Mouse (Mus musculus): Measurements from ENCODE around the gene Ano2. TPM values are rescaled to one million over a fixed set of nuclear protein-coding genes. Genes with fewer than 3 reads are reported as not detected.

The Ano2 gene
- polyA plus RNA-seq, 1 experiment from 2014 or later = 0.83 TPM

- Histone ChIP-seq H3K9ac (replicated peaks) (no peak overlapping the region), H3K4me2 (no peak overlapping the region)
- WGBS = 56% methylated on average over 11 of the region's 11 CpGs
Measured at GRCm38 (mm10) chr6:125680613-125681012, 9.6 kb upstream of the Ano2 start.

GRCm38 (mm10) chr6:125685420-125685819, 4.8 kb upstream of the Ano2 start:
- no peaks in the 10 kb centered on the region for H3K9me3 ChIP-seq (replicated peaks)
- H3K27me3 ChIP-seq (replicated peaks) = 0 out of 2 replicates have a peak, but pooled peaks cover 3% of the 10 kb centered on the region
- no peak overlapping the region for H3K4me2 ChIP-seq
- no peak overlapping the region for H3K4me3 ChIP-seq (replicated peaks)
- no peak for ATAC-seq (ENCODE audit: low FRiP score)
- H3K27ac ChIP-seq (replicated peaks) = no peak overlapping the region
- H3K9ac ChIP-seq (replicated peaks) = no peak overlapping the region
- H3K36me3 ChIP-seq = no peaks in the 10 kb centered on the region
- H3K4me1 ChIP-seq = peaks cover 10% of the 10 kb centered on the region

More at GRCm38 (mm10) chr6:125680613-125681012, 9.6 kb upstream of the Ano2 start:
- H3K4me3 ChIP-seq (replicated peaks) = no peak overlapping the region
- H3K27me3 ChIP-seq (replicated peaks) = no peaks in the 10 kb centered on the region
- H3K9me3 ChIP-seq (replicated peaks) = no peaks in the 10 kb centered on the region
- no peak overlapping the region for H3K27ac ChIP-seq (replicated peaks)
- no peaks in the 10 kb centered on the region for H3K36me3 ChIP-seq
- no peaks in the 10 kb centered on the region for H3K4me1 ChIP-seq
- no peak for ATAC-seq (ENCODE audit: low FRiP score)

GRCm38 (mm10) chr6:125687986-125688385, 2.2 kb upstream of the Ano2 start:
- Histone ChIP-seq H3K27ac (replicated peaks) (no peak overlapping the region), H3K4me3 (replicated peaks) (no peak overlapping the region), H3K36me3 (no peaks in the 10 kb centered on the region), H3K4me1 (peaks cover 13% of the 10 kb centered on the region), H3K9me3 (replicated peaks) (no peaks in the 10 kb centered on the region), H3K9ac (replicated peaks) (no peak overlapping the region), H3K4me2 (no peak overlapping the region), H3K27me3 (replicated peaks) (0 out of 2 replicates have a peak, but pooled peaks cover 3% of the 10 kb centered on the region)
- no peak for ATAC-seq (ENCODE audit: low FRiP score)
- 33% methylated on average over 1 of the region's 1 CpGs for WGBS

GRCm38 (mm10) chr6:125701146-125701545, 10.9 kb downstream of the Ano2 start:
- Histone ChIP-seq H3K9ac (replicated peaks) (no peak overlapping the region), H3K4me3 (replicated peaks) (no peak overlapping the region), H3K27me3 (replicated peaks) (no peaks in the 10 kb centered on the region), H3K27ac (replicated peaks) (no peak overlapping the region), H3K9me3 (replicated peaks) (no peaks in the 10 kb centered on the region), H3K4me1 (no peaks in the 10 kb centered on the region), H3K4me2 (no peak overlapping the region), H3K36me3 (no peaks in the 10 kb centered on the region)
- WGBS = 87% methylated on average over 2 of the region's 2 CpGs
- no peak for ATAC-seq (ENCODE audit: low FRiP score)

GRCm38 (mm10) chr6:125711261-125711660, 21.0 kb downstream of the Ano2 start:
- H3K36me3 ChIP-seq = no peaks in the 10 kb centered on the region
- no peaks in the 10 kb centered on the region for H3K27me3 ChIP-seq (replicated peaks)
- no peak overlapping the region for H3K9ac ChIP-seq (replicated peaks)
- H3K4me3 ChIP-seq (replicated peaks) = no peak overlapping the region
- no peak overlapping the region for H3K4me2 ChIP-seq
- ATAC-seq (ENCODE audit: low FRiP score) = no peak
- H3K4me1 ChIP-seq = no peaks in the 10 kb centered on the region
- H3K27ac ChIP-seq (replicated peaks) = no peak overlapping the region
- H3K9me3 ChIP-seq (replicated peaks) = no peaks in the 10 kb centered on the region
- 82% methylated on average over 16 of the region's 16 CpGs for WGBS

- Histone ChIP-seq H3K27ac (replicated peaks) (no peak overlapping the region), H3K4me1 (no peaks in the 10 kb centered on the region), H3K9ac (replicated peaks) (no peak overlapping the region), H3K36me3 (no peaks in the 10 kb centered on the region), H3K27me3 (replicated peaks) (no peaks in the 10 kb centered on the region), H3K4me2 (no peak overlapping the region), H3K9me3 (replicated peaks) (no peaks in the 10 kb centered on the region), H3K4me3 (replicated peaks) (no peak overlapping the region)
- ATAC-seq (ENCODE audit: low FRiP score) = no peak
- 90% methylated on average over 2 of the region's 2 CpGs for WGBS
Measured at GRCm38 (mm10) chr6:125726408-125726807, 36.2 kb downstream of the Ano2 start.

- no peak for ATAC-seq (ENCODE audit: low FRiP score)
- 69% methylated on average over 5 of the region's 5 CpGs for WGBS
- H3K4me1 ChIP-seq = no peaks in the 10 kb centered on the region
Measured at GRCm38 (mm10) chr6:125727484-125727911, 37.3 kb downstream of the Ano2 start.

GRCm38 (mm10) chr6:125729471-125729870, 39.3 kb downstream of the Ano2 start:
- Histone ChIP-seq H3K27me3 (replicated peaks) (no peaks in the 10 kb centered on the region), H3K9ac (replicated peaks) (no peak overlapping the region), H3K4me2 (no peak overlapping the region), H3K4me1 (no peaks in the 10 kb centered on the region), H3K27ac (replicated peaks) (no peak overlapping the region), H3K36me3 (no peaks in the 10 kb centered on the region), H3K4me3 (replicated peaks) (no peak overlapping the region), H3K9me3 (replicated peaks) (no peaks in the 10 kb centered on the region)
- ATAC-seq (ENCODE audit: low FRiP score) = no peak
- WGBS = 91% methylated on average over 6 of the region's 6 CpGs

More at GRCm38 (mm10) chr6:125727484-125727911, 37.3 kb downstream of the Ano2 start:
- Histone ChIP-seq H3K9me3 (replicated peaks) (no peaks in the 10 kb centered on the region), H3K4me3 (replicated peaks) (no peak overlapping the region), H3K4me2 (no peak overlapping the region), H3K27ac (replicated peaks) (no peak overlapping the region), H3K36me3 (no peaks in the 10 kb centered on the region), H3K27me3 (replicated peaks) (no peaks in the 10 kb centered on the region), H3K9ac (replicated peaks) (no peak overlapping the region)

GRCm38 (mm10) chr6:125729986-125730535, 39.8 kb downstream of the Ano2 start:
- H3K36me3 ChIP-seq = no peaks in the 10 kb centered on the region
- no peak for ATAC-seq (ENCODE audit: low FRiP score)
- no peak overlapping the region for H3K4me2 ChIP-seq
- no peak overlapping the region for H3K9ac ChIP-seq (replicated peaks)
- H3K4me3 ChIP-seq (replicated peaks) = no peak overlapping the region
- no peaks in the 10 kb centered on the region for H3K9me3 ChIP-seq (replicated peaks)
- H3K27ac ChIP-seq (replicated peaks) = no peak overlapping the region
- H3K27me3 ChIP-seq (replicated peaks) = no peaks in the 10 kb centered on the region
- 71% methylated on average over 11 of the region's 11 CpGs for WGBS
- H3K4me1 ChIP-seq = no peaks in the 10 kb centered on the region

GRCm38 (mm10) chr6:125737511-125738285, 47.5 kb downstream of the Ano2 start:
- H3K9ac ChIP-seq (replicated peaks) = no peak overlapping the region
- 59% methylated on average over 11 of the region's 11 CpGs for WGBS
- no peaks in the 10 kb centered on the region for H3K27me3 ChIP-seq (replicated peaks)
- H3K4me2 ChIP-seq = no peak overlapping the region
- no peak for ATAC-seq (ENCODE audit: low FRiP score)
- H3K27ac ChIP-seq (replicated peaks) = no peak overlapping the region
- no peaks in the 10 kb centered on the region for H3K4me1 ChIP-seq
- no peak overlapping the region for H3K4me3 ChIP-seq (replicated peaks)
- no peaks in the 10 kb centered on the region for H3K36me3 ChIP-seq
- no peaks in the 10 kb centered on the region for H3K9me3 ChIP-seq (replicated peaks)

GRCm38 (mm10) chr6:125743203-125744100, 53.2 kb downstream of the Ano2 start:
- no peaks in the 10 kb centered on the region for H3K4me1 ChIP-seq
- no peaks in the 10 kb centered on the region for H3K27me3 ChIP-seq (replicated peaks)
- H3K4me2 ChIP-seq = no peak overlapping the region
- WGBS = 91% methylated on average over 10 of the region's 10 CpGs
- H3K9me3 ChIP-seq (replicated peaks) = no peaks in the 10 kb centered on the region
- no peak overlapping the region for H3K9ac ChIP-seq (replicated peaks)
- H3K27ac ChIP-seq (replicated peaks) = no peak overlapping the region
- H3K36me3 ChIP-seq = no peaks in the 10 kb centered on the region
- no peak overlapping the region for H3K4me3 ChIP-seq (replicated peaks)
- no peak for ATAC-seq (ENCODE audit: low FRiP score)

Measured in neural tube, embryonic 15.5 days (tissue).